Mouse (Mus musculus) neural tube, embryonic 12.5 days (tissue): ENCODE measurements around the gene Fam204a. TPM values are rescaled to one million over a fixed set of nuclear protein-coding genes. Genes with fewer than 3 reads are reported as not detected.
A peak's percentile ranks its signal among the peaks of the same experiment; 100 is the strongest.

Experiments
- ATAC-seq: fragments of 200-750 bp; cut with Nextera tagmentation; 2 replicates; pipeline ENCODE4 v1.8.0; 2017; ENCODE audit warnings: low read depth, mild to moderate bottlenecking, moderate TSS enrichment, moderate library complexity; ENCODE audit not compliant: low FRiP score
- H3K27ac ChIP-seq: fragments of 300-500 bp; sonication (generic); 2 replicates; pipeline ENCODE4 v1.5.1; 2016
- H3K27me3 ChIP-seq: fragments of 300-500 bp; sonication (generic); replicated peaks from 2 replicates; pipeline ENCODE4 v1.6.1; 2016; ENCODE audit warnings: mild to moderate bottlenecking
- H3K36me3 ChIP-seq: fragments of 300-500 bp; sonication (generic); 2 replicates; pipeline ENCODE4 v1.6.1; 2016; ENCODE audit warnings: mild to moderate bottlenecking
- H3K4me1 ChIP-seq: fragments of 300-500 bp; sonication (generic); 2 replicates; pipeline ENCODE4 v1.6.1; 2016
- H3K4me2 ChIP-seq: fragments of 300-500 bp; sonication (generic); replicated peaks from 2 replicates; pipeline ENCODE4 v1.6.1; 2016; ENCODE audit warnings: mild to moderate bottlenecking
- H3K4me3 ChIP-seq: fragments of 300-500 bp; sonication (generic); 2 replicates; pipeline ENCODE4 v1.5.1; 2016
- H3K9ac ChIP-seq: fragments of 300-500 bp; sonication (generic); 2 replicates; pipeline ENCODE4 v1.6.1; 2016; ENCODE audit warnings: mild to moderate bottlenecking
- H3K9me3 ChIP-seq: fragments of 300-500 bp; sonication (generic); 2 replicates; pipeline ENCODE4 v1.6.1; 2016; ENCODE audit warnings: mild to moderate bottlenecking
- WGBS: fragments of 180-500 bp; shearing (Covaris S2); methylation state at CpG from one replicate; pipeline ENCODE4 v1.1.7; 2016; 5-methylcytosine and 5-hydroxymethylcytosine counted together
- polyA plus RNA-seq: library from polyadenylated mRNA; unstranded; fragments of >200 nt; fragmentation: Nextera tagmentation; extraction: Ambion mirVana; gene quantifications from 2 replicates; pipeline ENCODE4 v1.2.1, GENCODE M21; 2016

The Fam204a gene
- polyA plus RNA-seq, 1 experiment from 2014 or later = 79.1 TPM

GRCm38 (mm10) chr19:60208173-60208572 lies 18.3 kb downstream of the Fam204a start:
- Histone ChIP-seq H3K4me1 (0 out of 2 replicates have a peak, but pooled peaks cover 3% of the 10 kb centered on the region), H3K9me3 (no peaks in the 10 kb centered on the region), H3K4me3 (no peak overlapping the region), H3K36me3 (no peaks in the 10 kb centered on the region), H3K27ac (no peak overlapping the region), H3K4me2 (no peak overlapping the region), H3K9ac (no peak overlapping the region), H3K27me3 (no peaks in the 10 kb centered on the region)
- no peak for ATAC-seq

- H3K9ac ChIP-seq = no peak overlapping the region
- 29% methylated on average over 7 of the region's 7 CpGs for WGBS
- no peaks in the 10 kb centered on the region for H3K36me3 ChIP-seq
- H3K4me3 ChIP-seq = no peak overlapping the region
- H3K27ac ChIP-seq = no peak overlapping the region
- no peak for ATAC-seq
- H3K9me3 ChIP-seq = no peaks in the 10 kb centered on the region
- H3K4me1 ChIP-seq = 0 out of 2 replicates have a peak, but pooled peaks cover 6% of the 10 kb centered on the region
- H3K4me2 ChIP-seq = no peak overlapping the region
- H3K27me3 ChIP-seq = no peaks in the 10 kb centered on the region
These were observed 22.3 kb downstream of the Fam204a start for GRCm38 (mm10) chr19:60204176-60204575.

- Histone ChIP-seq H3K9ac (no peak overlapping the region), H3K4me1 (peaks cover 10% of the 10 kb centered on the region; the same call in 1 of the 2 replicates), H3K9me3 (no peaks in the 10 kb centered on the region), H3K36me3 (no peaks in the 10 kb centered on the region), H3K4me3 (no peak overlapping the region), H3K27me3 (no peaks in the 10 kb centered on the region), H3K27ac (no peak overlapping the region), H3K4me2 (no peak overlapping the region)
- 38% methylated on average over 2 of the region's 2 CpGs for WGBS
- ATAC-seq = no peak
These were observed 26.2 kb downstream of the Fam204a start for GRCm38 (mm10) chr19:60200294-60200693.

DNA sequence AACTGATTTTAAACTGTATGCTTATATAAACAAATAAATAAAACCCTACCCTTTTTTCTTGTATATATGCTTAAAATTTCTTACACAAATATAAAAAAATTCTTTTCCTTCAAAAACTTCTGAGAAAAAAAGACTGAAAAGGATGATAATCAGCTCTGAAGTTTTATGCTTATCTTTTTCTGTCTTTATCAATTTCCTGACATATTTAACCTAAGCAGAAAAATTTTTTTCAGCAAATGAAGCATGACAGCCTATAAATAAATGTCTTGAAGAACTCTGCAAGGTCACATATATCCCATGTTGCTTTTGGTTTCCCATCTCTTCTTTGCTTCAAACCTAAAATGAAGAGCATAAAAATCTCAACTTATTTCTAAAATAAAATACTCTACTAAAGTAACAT lies 27.3 kb downstream of the Fam204a start:
- Histone ChIP-seq H3K27ac (no peak overlapping the region), H3K9me3 (no peaks in the 10 kb centered on the region), H3K36me3 (no peaks in the 10 kb centered on the region), H3K4me1 (peaks cover 8% of the 10 kb centered on the region; the same call in 1 of the 2 replicates), H3K4me3 (no peak overlapping the region), H3K27me3 (no peaks in the 10 kb centered on the region), H3K9ac (no peak overlapping the region), H3K4me2 (no peak overlapping the region)
- ATAC-seq = no peak

GRCm38 (mm10) chr19:60192790-60193189 lies 33.7 kb downstream of the Fam204a start:
- Histone ChIP-seq H3K4me2 (no peak overlapping the region), H3K9me3 (no peaks in the 10 kb centered on the region), H3K27ac (no peak overlapping the region), H3K9ac (no peak overlapping the region), H3K4me1 (peaks cover 6% of the 10 kb centered on the region), H3K4me3 (no peak overlapping the region), H3K27me3 (no peaks in the 10 kb centered on the region), H3K36me3 (no peaks in the 10 kb centered on the region)
- no peak for ATAC-seq
- 95% methylated on average over 4 of the region's 4 CpGs for WGBS

GRCm38 (mm10) chr19:60189206-60189605 lies 37.3 kb downstream of the Fam204a start:
- Histone ChIP-seq H3K4me2 (no peak overlapping the region), H3K27me3 (no peaks in the 10 kb centered on the region), H3K9me3 (no peaks in the 10 kb centered on the region), H3K9ac (no peak overlapping the region), H3K4me3 (no peak overlapping the region), H3K4me1 (peaks cover 3% of the 10 kb centered on the region; the same call in 1 of the 2 replicates), H3K36me3 (no peaks in the 10 kb centered on the region), H3K27ac (no peak overlapping the region)
- 27% methylated on average over 2 of the region's 2 CpGs for WGBS
- ATAC-seq = no peak

GRCm38 (mm10) chr19:60182901-60183300 lies 43.6 kb downstream of the Fam204a start:
- no peak overlapping the region for H3K4me3 ChIP-seq
- no peaks in the 10 kb centered on the region for H3K4me1 ChIP-seq
- no peak overlapping the region for H3K9ac ChIP-seq
- no peaks in the 10 kb centered on the region for H3K27me3 ChIP-seq
- no peak overlapping the region for H3K4me2 ChIP-seq
- ATAC-seq = no peak
- H3K9me3 ChIP-seq = no peaks in the 10 kb centered on the region
- no peaks in the 10 kb centered on the region for H3K36me3 ChIP-seq
- H3K27ac ChIP-seq = no peak overlapping the region
- WGBS = 70% methylated on average over 1 of the region's 1 CpGs

- Histone ChIP-seq H3K27me3 (no peaks in the 10 kb centered on the region), H3K27ac (no peak overlapping the region), H3K4me3 (no peak overlapping the region), H3K9me3 (no peaks in the 10 kb centered on the region), H3K36me3 (no peaks in the 10 kb centered on the region), H3K4me2 (no peak overlapping the region), H3K9ac (no peak overlapping the region), H3K4me1 (no peaks in the 10 kb centered on the region)
- WGBS = 75% methylated on average over 1 of the region's 1 CpGs
- ATAC-seq = no peak
These were observed 44.3 kb downstream of the Fam204a start for GRCm38 (mm10) chr19:60182171-60182570.

- no peak for ATAC-seq
- H3K27ac ChIP-seq = no peak overlapping the region
- H3K4me1 ChIP-seq = no peaks in the 10 kb centered on the region
- H3K9me3 ChIP-seq = no peaks in the 10 kb centered on the region
- H3K4me3 ChIP-seq = no peak overlapping the region
- H3K27me3 ChIP-seq = no peaks in the 10 kb centered on the region
- no peak overlapping the region for H3K9ac ChIP-seq
- H3K36me3 ChIP-seq = no peaks in the 10 kb centered on the region
- 83% methylated on average over 8 of the region's 8 CpGs for WGBS
- no peak overlapping the region for H3K4me2 ChIP-seq
These were observed 47.5 kb downstream of the Fam204a start for GRCm38 (mm10) chr19:60178771-60179563.

GRCm38 (mm10) chr19:60165417-60165816 lies 61.1 kb downstream of the Fam204a start:
- no peak overlapping the region for H3K9ac ChIP-seq
- 49% methylated on average over 2 of the region's 2 CpGs for WGBS
- H3K4me3 ChIP-seq = no peak overlapping the region
- no peak overlapping the region for H3K27ac ChIP-seq
- H3K27me3 ChIP-seq = no peaks in the 10 kb centered on the region
- H3K9me3 ChIP-seq = no peaks in the 10 kb centered on the region
- no peak for ATAC-seq
- H3K36me3 ChIP-seq = no peaks in the 10 kb centered on the region
- H3K4me2 ChIP-seq = no peak overlapping the region
- peaks cover 3% of the 10 kb centered on the region; the same call in 1 of the 2 replicates for H3K4me1 ChIP-seq

- no peak overlapping the region for H3K9ac ChIP-seq
- no peaks in the 10 kb centered on the region for H3K27me3 ChIP-seq
- no peak overlapping the region for H3K27ac ChIP-seq
- H3K36me3 ChIP-seq = no peaks in the 10 kb centered on the region
- no peaks in the 10 kb centered on the region for H3K9me3 ChIP-seq
- peaks cover 4% of the 10 kb centered on the region for H3K4me1 ChIP-seq
- H3K4me3 ChIP-seq = no peak overlapping the region
- WGBS = 7% methylated on average over 20 of the region's 20 CpGs
- ATAC-seq = no peak
- H3K4me2 ChIP-seq = peak overlapping the region; percentile 36
These were observed 65.8 kb downstream of the Fam204a start for GRCm38 (mm10) chr19:60160611-60161274.

- ATAC-seq = no peak
- H3K27ac ChIP-seq = no peak overlapping the region
- no peak overlapping the region for H3K9ac ChIP-seq
- no peak overlapping the region for H3K4me3 ChIP-seq
- H3K36me3 ChIP-seq = no peaks in the 10 kb centered on the region
- WGBS = 3% methylated on average over 6 of the region's 6 CpGs
- no peaks in the 10 kb centered on the region for H3K9me3 ChIP-seq
- peaks cover 4% of the 10 kb centered on the region for H3K4me1 ChIP-seq
- H3K27me3 ChIP-seq = no peaks in the 10 kb centered on the region
- H3K4me2 ChIP-seq = no peak overlapping the region
These were observed 66.7 kb downstream of the Fam204a start for GRCm38 (mm10) chr19:60159827-60160226.
